Mouse (Mus musculus): Measurements from ENCODE around the gene Synj1. TPM values are rescaled to one million over a fixed set of nuclear protein-coding genes. Genes with fewer than 3 reads are reported as not detected.

The Synj1 gene
- total RNA-seq, 2 experiments from 2014 or later = 10.0 to 10.9 TPM

- no peak for DNase-seq
Observed at GRCm38 (mm10) chr16:91009942-91010529, 1.1 kb downstream of the Synj1 start.

GRCm38 (mm10) chr16:91004915-91005538, 6.1 kb downstream of the Synj1 start:
- no peak for DNase-seq

GRCm38 (mm10) chr16:91001098-91001497, 10.0 kb downstream of the Synj1 start:
- DNase-seq = no peak

GRCm38 (mm10) chr16:90999827-91000226, 11.3 kb downstream of the Synj1 start:
- no peak for DNase-seq

DNA sequence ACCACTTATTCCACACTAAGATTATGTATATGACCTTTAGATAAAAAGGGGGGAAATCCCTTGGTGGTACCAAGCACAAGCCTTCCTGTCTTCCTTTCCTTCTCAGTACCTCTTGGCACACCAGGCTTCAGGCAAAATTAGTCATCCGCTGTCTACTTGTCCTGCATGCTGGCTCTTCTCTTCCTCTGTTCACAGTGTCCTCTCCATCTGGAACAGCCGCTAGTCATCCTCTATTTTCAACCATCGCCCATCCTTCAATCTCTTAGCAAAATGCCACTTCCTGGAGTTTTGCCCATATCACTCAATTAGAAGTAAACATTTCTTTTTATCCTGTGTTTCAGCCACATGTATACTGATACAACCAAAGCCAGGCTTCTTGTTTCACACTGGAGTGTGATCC, 13.3 kb downstream of the Synj1 start:
- DNase-seq = no peak

GRCm38 (mm10) chr16:90996327-90997243, 14.5 kb downstream of the Synj1 start:
- DNase-seq = no peak

DNA sequence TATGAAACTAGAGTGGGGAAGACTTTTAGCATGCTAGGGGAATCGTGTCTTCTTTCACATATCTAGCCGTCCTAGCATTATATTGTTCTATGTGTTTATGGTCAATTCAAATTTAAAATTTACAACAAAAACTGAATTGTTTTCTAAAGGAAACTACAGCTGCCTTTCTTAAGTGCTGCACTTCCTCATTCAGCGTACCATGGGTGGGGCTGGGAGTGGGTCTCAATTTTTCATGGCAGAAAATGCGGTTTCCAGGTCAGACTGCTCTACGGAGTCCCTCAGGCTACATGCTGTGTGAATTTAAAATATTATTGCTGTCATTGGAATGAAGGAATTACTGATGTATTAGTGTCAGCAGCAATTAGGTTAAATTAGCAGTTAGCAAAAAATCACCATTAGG, 15.6 kb downstream of the Synj1 start:
- no peak for DNase-seq

DNA sequence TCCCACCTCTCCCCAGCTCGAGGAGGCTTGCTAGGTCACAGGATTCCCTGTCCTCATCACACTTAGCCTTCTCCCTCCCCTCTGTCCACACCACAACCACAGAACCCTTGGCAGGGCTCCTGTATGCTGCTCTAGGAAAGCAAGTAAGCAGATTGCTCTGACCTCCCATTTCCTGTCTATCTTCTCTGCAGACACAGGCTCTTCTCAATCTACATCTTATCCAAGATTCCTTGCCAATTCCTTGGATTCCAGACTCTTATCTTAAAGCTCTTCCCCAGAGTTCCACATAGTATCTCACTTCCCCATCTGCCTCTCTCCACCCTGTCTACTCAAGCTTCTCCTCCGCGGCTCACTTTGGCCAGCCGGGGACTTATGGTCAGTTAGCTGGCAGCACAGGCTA, 16.1 kb downstream of the Synj1 start:
- no peak for DNase-seq

GRCm38 (mm10) chr16:90989162-90989561, 21.9 kb downstream of the Synj1 start:
- no peak for DNase-seq

GRCm38 (mm10) chr16:90988665-90989064, 22.4 kb downstream of the Synj1 start:
- DNase-seq = no peak

DNA sequence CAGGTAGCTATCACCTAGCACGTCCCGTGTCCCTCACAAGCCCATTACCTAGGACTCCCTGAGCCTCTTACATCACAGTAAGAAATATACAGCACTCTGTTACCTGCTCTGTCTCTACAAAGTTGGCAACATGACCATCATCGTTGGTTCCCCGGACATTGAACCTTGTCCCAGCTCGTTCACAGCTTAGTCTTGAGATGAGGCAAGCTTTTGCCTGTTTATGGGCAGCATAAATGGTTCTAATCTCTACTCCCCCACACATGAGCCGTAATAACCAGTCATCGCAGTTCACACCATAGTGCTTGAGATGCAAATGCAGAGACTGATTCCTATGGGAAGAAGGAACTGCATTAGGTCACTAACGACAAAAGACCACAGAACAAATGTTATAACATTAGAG, 23.1 kb downstream of the Synj1 start:
- no peak for DNase-seq

DNA sequence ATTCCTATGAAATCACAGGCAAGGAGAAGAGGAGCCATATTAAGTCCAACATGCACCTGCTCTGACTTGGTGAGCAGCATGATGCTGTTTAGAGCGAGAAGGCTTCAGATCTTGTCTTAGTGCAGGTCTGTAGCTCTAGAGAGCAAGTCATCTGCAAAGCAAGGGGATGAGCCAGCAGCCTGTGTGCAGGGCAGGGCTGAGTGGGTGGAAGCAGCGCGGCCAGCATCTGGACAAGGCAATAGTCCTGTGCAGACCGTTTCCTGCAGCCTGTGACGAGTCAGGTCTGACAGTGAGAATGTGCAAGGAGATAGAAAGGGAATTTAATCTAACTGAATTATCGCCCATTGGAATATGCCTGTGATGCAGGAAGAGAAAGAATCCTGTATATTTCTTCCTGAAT, 40.1 kb downstream of the Synj1 start:
- no peak for DNase-seq

DNA sequence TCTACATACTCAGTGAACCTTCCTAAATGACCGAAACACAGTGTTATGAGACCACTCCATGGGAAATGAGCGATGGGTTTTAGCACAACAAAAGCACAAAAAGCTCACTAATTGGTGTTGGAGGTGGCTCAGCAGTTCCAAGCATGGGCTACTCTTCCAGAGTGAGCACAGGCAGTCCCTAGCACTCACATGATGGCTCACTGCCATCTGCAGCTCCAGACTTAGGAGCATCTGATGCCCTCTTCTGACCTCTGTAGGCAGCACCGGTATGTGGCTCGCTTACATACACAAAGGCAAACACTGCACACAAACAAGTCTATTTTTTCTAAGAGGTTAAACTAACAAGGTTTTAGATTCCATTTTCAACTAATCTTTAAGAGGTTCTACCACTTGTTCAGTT, 44.9 kb downstream of the Synj1 start:
- DNase-seq = no peak

DNA sequence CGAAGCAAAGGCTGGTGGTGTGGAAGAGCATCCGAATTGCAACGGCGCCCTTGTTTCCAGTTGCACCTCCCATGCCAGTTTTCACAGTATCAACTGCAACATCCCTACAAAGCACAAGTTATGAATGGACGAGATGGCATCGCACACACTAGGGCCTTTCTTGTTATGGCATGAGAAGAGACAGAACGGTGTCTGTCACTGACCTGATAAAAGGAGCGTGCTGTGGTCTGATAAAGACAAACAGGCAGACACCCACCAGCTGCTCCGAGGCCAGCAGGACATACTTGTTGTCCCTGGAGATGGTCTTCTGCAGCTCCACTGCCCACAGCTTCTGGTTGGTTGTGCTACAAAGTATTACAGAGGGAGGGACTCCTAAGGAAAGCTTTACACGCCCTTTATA, 46.8 kb downstream of the Synj1 start:
- DNase-seq = no peak

- DNase-seq = no peak
Observed at GRCm38 (mm10) chr16:90963866-90964265, 47.2 kb downstream of the Synj1 start.

DNA sequence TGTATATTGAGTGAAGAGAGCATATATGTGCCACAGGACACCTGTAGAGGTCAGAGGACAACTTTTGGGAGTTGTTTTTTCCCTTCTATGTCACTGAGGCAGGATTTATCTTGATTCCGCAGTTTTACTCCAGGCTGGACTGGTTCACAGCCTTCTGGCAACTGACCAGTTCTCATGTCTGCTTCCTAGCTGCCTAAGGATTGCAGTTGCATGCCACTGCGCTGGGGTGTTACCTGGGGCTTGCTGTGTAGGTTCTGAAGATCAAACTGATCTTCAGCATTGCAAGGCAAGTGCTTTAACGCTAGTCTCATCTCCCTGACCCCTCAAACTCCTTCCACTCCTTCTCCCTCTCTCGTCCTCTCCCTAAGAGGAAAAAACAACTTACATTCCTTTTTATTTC, 47.9 kb downstream of the Synj1 start:
- DNase-seq = no peak

GRCm38 (mm10) chr16:90958301-90959085, 52.6 kb downstream of the Synj1 start:
- no peak for DNase-seq

DNA sequence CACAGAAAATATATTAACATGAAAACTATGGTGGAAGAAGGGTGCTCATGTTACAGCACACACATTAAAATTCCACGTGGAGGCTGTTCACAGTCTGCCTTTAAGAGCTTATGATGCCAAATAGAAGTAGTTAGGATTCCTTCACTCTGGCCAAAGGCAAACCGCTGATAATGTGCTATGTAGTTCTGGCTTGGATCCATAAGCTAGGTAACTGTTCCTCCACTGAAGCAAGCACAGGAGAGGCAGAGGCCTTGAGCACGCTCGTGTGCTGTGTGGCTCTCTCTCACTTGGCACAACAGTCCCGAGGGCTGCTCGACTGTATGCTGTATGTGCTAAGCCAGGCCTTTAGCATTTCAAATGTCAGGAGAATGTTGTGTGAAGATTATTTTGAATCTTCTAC, 55.6 kb downstream of the Synj1 start:
- no peak for DNase-seq

DNA sequence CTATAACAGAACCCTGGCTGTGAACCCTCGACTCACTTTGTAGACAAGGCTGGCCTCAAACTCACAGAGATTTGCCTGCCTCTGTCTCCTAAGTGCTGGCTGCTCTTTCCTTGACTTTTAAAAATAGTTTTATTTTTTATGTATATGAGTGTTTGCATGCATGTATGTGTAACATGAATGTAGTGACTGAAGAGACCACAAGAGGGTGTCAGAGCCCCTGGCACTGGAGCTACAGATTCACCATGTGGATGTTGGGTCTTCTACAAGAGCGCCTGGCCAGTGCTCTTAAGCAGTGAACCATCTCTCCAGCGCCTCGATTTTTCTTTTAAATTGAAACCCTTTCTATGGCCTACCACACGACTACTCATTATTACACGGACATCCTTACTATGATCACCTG, 57.3 kb downstream of the Synj1 start:
- DNase-seq = no peak

GRCm38 (mm10) chr16:90953147-90953546, 58.0 kb downstream of the Synj1 start:
- no peak for DNase-seq

GRCm38 (mm10) chr16:90950354-90950963, 60.6 kb downstream of the Synj1 start:
- DNase-seq = no peak

DNA sequence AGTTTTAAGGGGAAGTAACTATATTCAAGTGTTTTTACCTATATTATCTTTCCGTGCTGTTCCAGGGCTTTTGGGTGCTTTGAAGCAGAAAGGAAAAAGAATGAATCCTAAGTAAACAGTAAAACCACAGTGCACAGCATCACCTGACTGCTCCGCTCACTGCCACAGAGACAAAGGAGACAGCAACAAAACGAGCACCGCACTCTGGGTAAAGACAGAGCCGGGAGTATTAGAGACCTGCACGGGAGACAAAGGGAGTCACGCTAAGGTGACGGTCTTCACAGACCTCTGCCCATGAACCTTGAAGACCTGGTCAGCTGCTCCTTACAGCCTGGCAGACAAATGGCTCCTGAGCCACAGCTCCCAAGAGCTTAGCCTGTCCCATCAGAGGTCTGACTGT, 64.1 kb downstream of the Synj1 start:
- DNase-seq = no peak
